Mouse (Mus musculus) heart, embryonic 13.5 days (tissue): ENCODE results near the gene Vmn1r41. TPM values are rescaled to one million over a fixed set of nuclear protein-coding genes. Genes with fewer than 3 reads are reported as not detected.

Experiments used
- ATAC-seq: fragments of 200-750 bp; cut with Nextera tagmentation; 2 replicates; pipeline ENCODE4 v1.8.0; 2017; ENCODE audit warnings: moderate TSS enrichment; ENCODE audit not compliant: insufficient number of reproducible peaks, low FRiP score, low TSS enrichment; ENCODE audit errors: extremely low read depth
- H3K27ac ChIP-seq: fragments of 300-500 bp; sonication (generic); replicated peaks from 2 replicates; pipeline ENCODE4 v1.5.1; 2015; ENCODE audit warnings: moderate library complexity, mild to moderate bottlenecking, inconsistent platforms
- H3K27me3 ChIP-seq: fragments of 300-500 bp; sonication (generic); replicated peaks from 2 replicates; pipeline ENCODE4 v1.6.1; 2015; ENCODE audit warnings: mild to moderate bottlenecking, inconsistent platforms
- H3K36me3 ChIP-seq: fragments of 300-500 bp; sonication (generic); 2 replicates; pipeline ENCODE4 v1.6.1; 2015; ENCODE audit warnings: mild to moderate bottlenecking, inconsistent platforms
- H3K4me1 ChIP-seq: fragments of 300-500 bp; sonication (generic); 2 replicates; pipeline ENCODE4 v1.6.1; 2015; ENCODE audit warnings: inconsistent platforms
- H3K4me2 ChIP-seq: fragments of 300-500 bp; sonication (generic); 2 replicates; pipeline ENCODE4 v1.6.1; 2015; ENCODE audit warnings: inconsistent platforms, mild to moderate bottlenecking, moderate library complexity
- H3K4me3 ChIP-seq: fragments of 300-500 bp; sonication (generic); 2 replicates; pipeline ENCODE4 v1.5.1; 2015; ENCODE audit warnings: moderate library complexity, mild to moderate bottlenecking, inconsistent platforms
- H3K9ac ChIP-seq: fragments of 300-500 bp; sonication (generic); 2 replicates; pipeline ENCODE4 v1.6.1; 2015; ENCODE audit warnings: inconsistent platforms, mild to moderate bottlenecking, moderate library complexity
- H3K9me3 ChIP-seq: fragments of 300-500 bp; sonication (generic); 2 replicates; pipeline ENCODE4 v1.6.1; 2016; ENCODE audit warnings: inconsistent platforms
- WGBS: fragments of 180-500 bp; shearing (Covaris S2); methylation state at CpG from one replicate; pipeline ENCODE4 v1.1.7; 2015; ENCODE audit warnings: mixed read lengths; 5-methylcytosine and 5-hydroxymethylcytosine counted together
- polyA plus RNA-seq: library from polyadenylated mRNA; unstranded; fragments of >200 nt; fragmentation: Nextera tagmentation; extraction: Ambion mirVana; gene quantifications from 2 replicates; pipeline ENCODE4 v1.2.1, GENCODE M21; 2015

The Vmn1r41 gene
- polyA plus RNA-seq = not detected in 2 replicates

GRCm38 (mm10) chr6:89740466-89740865, at the start of gene Vmn1r41:
Vmn1r41 (plus strand) TSS chr6:89740766.
- H3K9ac ChIP-seq = no peak within 1 kb of the TSS
- H3K27ac ChIP-seq = no peak within 1 kb of the TSS
- no peak within 1 kb of the TSS for H3K4me2 ChIP-seq
- no peaks in the 10 kb centered on the region for H3K4me1 ChIP-seq
- no peak within 1 kb of the TSS for H3K4me3 ChIP-seq
- H3K27me3 ChIP-seq = no peaks in the 10 kb centered on the region
- no peaks in the 10 kb centered on the region for H3K36me3 ChIP-seq
- ATAC-seq = no peak
- H3K9me3 ChIP-seq = 0 out of 2 replicates have a peak, but pooled peaks cover 4% of the 10 kb centered on the region

- H3K4me2 ChIP-seq = no peak overlapping the region
- no peak overlapping the region for H3K9ac ChIP-seq
- H3K4me1 ChIP-seq = no peaks in the 10 kb centered on the region
- H3K27ac ChIP-seq = no peak overlapping the region
- no peak for ATAC-seq
- no peaks in the 10 kb centered on the region for H3K36me3 ChIP-seq
- H3K4me3 ChIP-seq = no peak overlapping the region
- H3K9me3 ChIP-seq = no peaks in the 10 kb centered on the region
- H3K27me3 ChIP-seq = no peaks in the 10 kb centered on the region
- WGBS = 67% methylated on average over 2 of the region's 2 CpGs
These were observed 33.9 kb upstream of the Vmn1r41 start for GRCm38 (mm10) chr6:89706624-89707023.

GRCm38 (mm10) chr6:89707240-89707639, 33.3 kb upstream of the Vmn1r41 start, which contains the start of gene Vmn1r40:
Vmn1r40 (plus strand) TSS chr6:89707540.
- Histone ChIP-seq H3K4me1 (no peaks in the 10 kb centered on the region), H3K36me3 (no peaks in the 10 kb centered on the region), H3K9ac (no peak within 1 kb of the TSS), H3K27me3 (no peaks in the 10 kb centered on the region), H3K9me3 (no peaks in the 10 kb centered on the region), H3K4me2 (no peak within 1 kb of the TSS), H3K4me3 (no peak within 1 kb of the TSS), H3K27ac (no peak within 1 kb of the TSS)
- WGBS = 70% methylated on average over 4 of the region's 4 CpGs
- ATAC-seq = no peak

- Histone ChIP-seq H3K9me3 (no peaks in the 10 kb centered on the region), H3K27me3 (no peaks in the 10 kb centered on the region), H3K27ac (no peak overlapping the region), H3K36me3 (no peaks in the 10 kb centered on the region), H3K9ac (no peak overlapping the region), H3K4me1 (no peaks in the 10 kb centered on the region), H3K4me3 (no peak overlapping the region), H3K4me2 (no peak overlapping the region)
- ATAC-seq = no peak
These were observed 22.5 kb upstream of the Vmn1r41 start for GRCm38 (mm10) chr6:89718051-89718450.

- ATAC-seq = no peak
- Histone ChIP-seq H3K4me3 (no peak overlapping the region), H3K9ac (no peak overlapping the region), H3K27ac (no peak overlapping the region), H3K27me3 (no peaks in the 10 kb centered on the region), H3K36me3 (no peaks in the 10 kb centered on the region), H3K4me1 (no peaks in the 10 kb centered on the region), H3K9me3 (0 out of 2 replicates have a peak, but pooled peaks cover 4% of the 10 kb centered on the region), H3K4me2 (no peak overlapping the region)
These were observed 2.2 kb downstream of the Vmn1r41 start for GRCm38 (mm10) chr6:89742811-89743210.

- ATAC-seq = no peak
- Histone ChIP-seq H3K4me3 (no peak overlapping the region), H3K9ac (no peak overlapping the region), H3K27ac (no peak overlapping the region), H3K9me3 (no peaks in the 10 kb centered on the region), H3K27me3 (no peaks in the 10 kb centered on the region), H3K4me2 (no peak overlapping the region), H3K4me1 (no peaks in the 10 kb centered on the region), H3K36me3 (no peaks in the 10 kb centered on the region)
These were observed 49.7 kb downstream of the Vmn1r41 start for GRCm38 (mm10) chr6:89790231-89790630.

Other genes starting within 250 kb of the Vmn1r41 start
- gene Chchd6, start 145.1 kb upstream of the Vmn1r41 start, polyA plus RNA-seq = 46.3 and 50.3 TPM in 2 replicates
- 9.1 and 9.6 TPM in 2 replicates for gene Txnrd3, start 96.8 kb upstream of the Vmn1r41 start, polyA plus RNA-seq
- gene Vmn1r40, start 33.2 kb upstream of the Vmn1r41 start, polyA plus RNA-seq = not detected in 2 replicates
- not detected in 2 replicates for gene Vmn1r42, start 135.6 kb downstream of the Vmn1r41 start, polyA plus RNA-seq
- not detected in 2 replicates for gene Vmn1r43, start 135.6 kb downstream of the Vmn1r41 start, polyA plus RNA-seq
- not detected in 2 replicates for gene Vmn1r44, start 142.9 kb downstream of the Vmn1r41 start, polyA plus RNA-seq
- gene Vmn1r45, start 199.8 kb downstream of the Vmn1r41 start, polyA plus RNA-seq = not detected in 2 replicates
- not detected in 2 replicates for gene Vmn1r46, start 228.5 kb downstream of the Vmn1r41 start, polyA plus RNA-seq